Mouse (Mus musculus): ENCODE data around the gene Zfp54.

- no peak for TF ChIP-seq GATA1 (IDR thresholded peaks at IDR 0.05; ENCODE audit: borderline replicate concordance, low read length)
- TF ChIP-seq FLI1 (IDR thresholded peaks at IDR 0.05; ENCODE audit: low read length), result 0 out of 2 replicates have a peak, but pooled peaks have one; percentile 42
Measured at GRCm38 (mm10) chr17:21422664-21423599, at the start of gene Zfp54.

All from megakaryocyte, embryonic 14.5 days (primary cell).